10 mouse cellular contexts compared by ENCODE assay signal in genomic region chr6:118680814-118681213, GRCm38 (mm10).
A peak's percentile ranks its signal among the peaks of the same experiment; 100 is the strongest.
DNase-seq lines count a peak whose midpoint lies in the region; ATAC-seq lines count a peak whose summit lies in the region.
"Had no signal": no experiment of that assay in that cellular context is flagged by ENCODE, and none has a peak within 500 bp of the region (broad histone marks: within the 10 kb centered on the region; RNA-seq: fewer than 3 reads in every experiment).

No protein-coding gene starts in this region.

- no peak overlapping the region for H3K4me2 ChIP-seq in heart, embryonic 11.5 days

- H3K4me3 ChIP-seq in embryonic facial prominence, embryonic 10.5 days: no peak overlapping the region
- no peak overlapping the region for H3K4me3 ChIP-seq in heart, embryonic 11.5 days (ENCODE audit: low read depth, low read length)
- H3K4me3 ChIP-seq: limb, embryonic 10.5 days had no signal

- no peak overlapping the region for H3K27ac ChIP-seq in embryonic facial prominence, embryonic 10.5 days (replicated peaks)
- no peak overlapping the region for H3K27ac ChIP-seq in heart, embryonic 11.5 days (ENCODE audit: low read depth, low read length)
- H3K27ac ChIP-seq: limb, embryonic 10.5 days had no signal

- H3K4me1 ChIP-seq in embryonic facial prominence, embryonic 10.5 days: peaks cover 9% of the 10 kb centered on the region
- H3K4me1 ChIP-seq in heart, embryonic 11.5 days (ENCODE audit: control insufficient read depth, insufficient read depth, low read length): no peaks in the 10 kb centered on the region

- no peak for ATAC-seq in heart, embryonic 11.5 days (replicated peaks; ENCODE audit: insufficient number of reproducible peaks, low FRiP score, low TSS enrichment)

- peak; percentile 28 for DNase-seq in cerebellum, adult 11 months
- no peak for DNase-seq in cerebellum, postnatal 36 days
- DNase-seq in cerebellum, adult 11-12 months: peak; percentile 50
- DNase-seq in embryonic facial prominence, embryonic 10.5 days (ENCODE audit: low spot score): peak; percentile 26
- DNase-seq in layer of hippocampus, adult 8-10 months (ENCODE audit: low spot score in 2 of 2): peak; percentile 74 to 79
- DNase-seq in right cerebral cortex, postnatal 10 days (ENCODE audit: low spot score in 2 of 2): no peak
- DNase-seq in spleen, postnatal 10 days (ENCODE audit: low spot score in 2 of 2): no peak
- DNase-seq: right cerebral cortex, postnatal 4 days had no signal

- no peak overlapping the region for H3K9ac ChIP-seq in heart, embryonic 11.5 days (ENCODE audit: low read depth, low read length)

- H3K9me3 ChIP-seq in embryonic facial prominence, embryonic 10.5 days: no peaks in the 10 kb centered on the region
- no peaks in the 10 kb centered on the region for H3K9me3 ChIP-seq in heart, embryonic 11.5 days (replicated peaks; ENCODE audit: control insufficient read depth, low read length)
- H3K9me3 ChIP-seq: limb, embryonic 10.5 days had no signal

- 0 out of 2 replicates have a peak, but pooled peaks cover 3% of the 10 kb centered on the region for H3K27me3 ChIP-seq in embryonic facial prominence, embryonic 10.5 days (replicated peaks; ENCODE audit: low read depth, poor library complexity, severe bottlenecking)
- no peaks in the 10 kb centered on the region for H3K27me3 ChIP-seq in heart, embryonic 11.5 days (ENCODE audit: control insufficient read depth, insufficient read depth, low read length)

- WGBS in embryonic facial prominence, embryonic 10.5 days: 60% methylated on average over 6 of the region's 6 CpGs
- 72% methylated on average over 6 of the region's 6 CpGs for WGBS in heart, embryonic 11.5 days (ENCODE audit: insufficient replicate concordance)

- no peaks in the 10 kb centered on the region; the same call in 1 of the 2 replicates for H3K36me3 ChIP-seq in embryonic facial prominence, embryonic 10.5 days (replicated peaks)
- 0 out of 2 replicates have a peak, but pooled peaks cover 3% of the 10 kb centered on the region for H3K36me3 ChIP-seq in heart, embryonic 11.5 days (ENCODE audit: control insufficient read depth, insufficient read depth, low read length)

Comparison
In these comparisons a context has a peak if more than half of its experiments do, and no peak if none do; other contexts are left out.
1. DNase-seq: peak in cerebellum, adult 11 months (single experiment), cerebellum, adult 11-12 months (single experiment), embryonic facial prominence, embryonic 10.5 days (single experiment) and layer of hippocampus, adult 8-10 months (2 of 2); none in cerebellum, postnatal 36 days (0 of 2), right cerebral cortex, postnatal 10 days (0 of 2) and spleen, postnatal 10 days (0 of 2).